Mouse (Mus musculus) left cerebral cortex, adult 8-10 months (tissue): ENCODE data around the gene Gnb3. TPM values are rescaled to one million over a fixed set of nuclear protein-coding genes. Genes with fewer than 3 reads are reported as not detected.
"Not testable (repeated sequence)": the region's sequence is repeated elsewhere in the genome, so short reads cannot be mapped to it uniquely, and the experiment has no call there.

ENCODE experiments used
- DNase-seq, 2 experiments: peaks; one replicate each; pipeline ENCODE4 v3.0.0; 2022; ENCODE audit warnings: low spot score in 2 of 2
- total RNA-seq, 4 experiments: library from RNA; stranded (reverse); gene quantifications; 2 replicates each; pipeline ENCODE4 v1.2.4; 2022

Gnb3 gene
- total RNA-seq, 4 experiments from 2014 or later, result 0.20 to 0.87 (median 0.53) TPM; not detected in 1

DNA sequence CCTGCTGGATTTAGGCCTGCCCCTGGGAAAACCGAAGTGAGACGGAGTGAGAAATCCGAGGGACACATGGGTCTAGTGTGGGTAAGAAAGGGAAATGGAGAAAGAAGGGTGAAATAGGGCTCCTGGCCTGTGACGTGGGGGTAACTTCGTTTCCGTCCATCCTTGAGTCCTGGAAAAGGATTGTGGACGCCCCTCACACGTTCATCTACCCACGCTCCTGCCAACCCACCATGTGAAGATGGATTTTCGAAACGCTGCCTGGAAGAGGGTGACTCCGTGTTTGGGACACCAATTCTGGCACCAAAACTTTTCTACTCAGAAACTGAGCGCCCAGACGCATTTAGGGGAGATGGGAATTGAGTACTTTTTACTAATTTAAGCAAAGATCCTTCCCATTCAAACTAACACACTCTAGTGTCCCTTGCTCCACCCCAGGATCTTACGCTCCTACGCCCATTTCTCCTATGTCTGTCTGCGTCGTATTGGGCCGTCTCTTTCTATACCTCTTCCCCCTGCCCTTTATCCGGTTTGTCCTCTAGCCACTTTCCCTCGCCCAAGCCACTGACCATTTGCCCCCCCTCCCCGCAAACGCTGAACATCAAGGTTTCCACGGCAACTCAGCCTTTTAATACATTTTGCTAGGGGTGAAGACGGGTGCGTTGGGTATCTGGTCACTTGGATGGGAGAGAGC lies 17.9 kb upstream of the Gnb3 start:
- no peak for DNase-seq

DNA sequence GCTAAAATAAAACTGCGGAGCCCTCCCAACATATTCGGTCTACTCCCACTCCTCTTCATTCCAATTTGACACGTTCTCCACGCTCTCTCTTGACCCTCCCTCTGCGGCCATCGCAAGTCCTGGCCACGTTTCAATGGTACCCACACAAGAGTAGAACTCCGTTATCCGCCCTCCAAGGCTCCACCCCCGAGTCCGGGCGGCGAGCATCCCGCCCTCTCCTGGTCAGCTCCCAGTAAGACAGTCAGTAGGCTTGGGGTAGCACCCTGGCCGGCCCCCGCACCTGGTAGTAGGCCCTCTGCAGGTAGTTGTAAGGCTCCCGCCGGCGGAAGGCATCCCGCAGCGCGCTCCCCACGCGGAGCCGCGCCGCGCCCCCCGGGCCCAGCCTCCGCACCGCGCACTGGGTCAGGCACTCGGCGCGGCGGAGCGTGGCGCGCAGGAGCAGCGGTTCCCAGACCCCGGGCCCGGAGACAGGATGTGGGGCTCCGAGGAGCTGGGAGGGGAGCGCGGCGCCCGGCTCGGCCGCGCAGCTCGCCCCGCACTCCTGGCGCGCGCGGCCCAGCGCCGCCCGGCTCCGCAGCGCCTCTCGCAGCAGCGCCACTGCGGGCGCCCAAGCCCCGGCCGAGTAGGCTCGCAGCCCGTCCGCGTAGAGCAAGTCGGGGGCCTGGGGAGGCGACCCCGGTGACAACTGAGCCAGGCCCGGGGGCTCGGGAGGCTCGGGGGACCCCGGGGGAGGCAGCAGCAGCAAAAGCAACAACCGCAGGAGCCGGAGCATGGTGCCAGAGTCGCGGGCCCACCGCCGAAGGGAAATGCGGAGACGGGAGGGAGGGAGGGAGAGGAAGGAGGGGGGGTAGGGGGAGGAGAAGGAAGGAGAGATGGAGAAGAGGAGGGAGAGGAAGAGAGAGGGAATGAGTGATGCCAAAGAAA lies 17.1 kb upstream of the Gnb3 start, which contains the start of gene P3h3:
Gene P3h3, minus strand, starts transcription at position 837 of the 924 bp plus-strand sequence.
- peak; percentile 70 to 86 for DNase-seq

DNA sequence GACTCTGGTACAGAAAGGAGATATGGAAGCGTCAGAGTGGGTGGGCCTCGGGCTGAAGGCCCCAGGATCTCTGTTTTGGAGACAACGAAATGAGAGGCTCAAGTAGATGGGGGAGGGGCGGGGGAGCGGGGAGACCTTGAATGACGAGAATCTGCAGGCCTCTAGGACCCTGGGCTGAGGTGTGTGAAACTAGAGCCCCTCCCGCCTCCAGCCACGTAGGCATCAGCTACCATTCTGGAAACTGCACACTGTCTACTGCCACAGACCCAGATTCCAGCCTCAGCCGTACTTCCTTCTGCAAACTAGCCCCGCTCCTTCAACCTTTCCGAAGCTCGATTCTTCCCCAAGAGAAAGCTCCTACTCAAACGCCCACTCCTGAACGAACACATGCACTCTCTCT lies 16.2 kb upstream of the Gnb3 start:
- peak; percentile 34 to 69 for DNase-seq

DNA sequence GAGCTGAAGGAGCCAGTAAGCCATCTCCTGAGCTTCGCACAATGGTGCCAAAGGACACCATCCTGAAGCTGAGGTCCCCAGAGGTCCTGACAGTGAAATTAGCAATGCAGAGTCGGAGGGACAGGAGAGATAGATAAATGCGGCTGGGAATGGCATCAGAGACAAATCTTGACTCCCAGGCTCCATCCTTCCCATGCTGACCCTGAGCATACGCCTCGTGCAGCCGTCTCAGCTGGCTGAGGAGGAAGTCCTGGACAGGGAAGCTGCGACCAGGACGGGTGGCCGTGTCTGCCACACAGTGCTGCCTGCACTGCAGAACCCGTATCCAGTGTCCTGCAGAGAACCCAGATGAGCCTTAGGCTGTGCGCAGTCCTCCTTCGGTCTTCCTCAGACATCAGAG lies 14.6 kb upstream of the Gnb3 start:
- no peak for DNase-seq

GRCm38 (mm10) chr6:124850535-124850934 lies 10.5 kb upstream of the Gnb3 start:
- DNase-seq, result no peak

- DNase-seq, result peak; percentile 81 to 95
Observed at GRCm38 (mm10) chr6:124847305-124847704, 7.2 kb upstream of the Gnb3 start.

GRCm38 (mm10) chr6:124839805-124840204 lies 270 bp downstream of the Gnb3 start:
- DNase-seq, result no peak

- DNase-seq, result no peak
Observed at GRCm38 (mm10) chr6:124836411-124836810, 3.7 kb downstream of the Gnb3 start.

- no peak for DNase-seq
Observed at GRCm38 (mm10) chr6:124835531-124835930, 4.5 kb downstream of the Gnb3 start.

GRCm38 (mm10) chr6:124834512-124835081 lies 5.5 kb downstream of the Gnb3 start:
- DNase-seq, result no peak

DNA sequence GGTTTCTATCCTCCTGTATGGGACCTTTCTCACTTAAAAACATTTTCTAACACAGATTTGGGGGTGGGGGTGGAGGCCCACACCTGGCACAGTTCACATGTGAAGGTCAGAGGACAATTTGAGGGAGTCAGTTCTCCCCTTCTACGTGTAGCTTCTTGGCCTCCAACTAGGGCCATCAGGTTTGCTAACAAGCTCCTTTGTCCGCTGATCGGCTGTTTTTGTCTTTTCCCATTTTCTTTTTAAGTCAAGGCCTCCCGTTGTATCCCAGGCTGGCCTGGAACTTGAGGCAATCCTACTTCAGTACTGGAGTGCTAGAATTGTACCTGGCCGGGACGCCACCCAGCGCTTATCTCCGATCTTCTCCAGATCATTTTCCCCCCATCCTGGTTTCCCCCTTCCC lies 8.4 kb downstream of the Gnb3 start:
- DNase-seq, result no peak

GRCm38 (mm10) chr6:124831199-124831598 lies 8.9 kb downstream of the Gnb3 start:
- not testable (repeated sequence) for DNase-seq

- DNase-seq, result peak; percentile 86 to 96
Observed at GRCm38 (mm10) chr6:124829799-124830700, 10.0 kb downstream of the Gnb3 start.

- peak; percentile 97 to 99 for DNase-seq
Observed at GRCm38 (mm10) chr6:124828868-124829798, 10.9 kb downstream of the Gnb3 start, which contains the start of the genes Usp5 and Cdca3. Usp5 (minus strand) TSS chr6:124829484. Cdca3 (plus strand) TSS chr6:124829547.

DNA sequence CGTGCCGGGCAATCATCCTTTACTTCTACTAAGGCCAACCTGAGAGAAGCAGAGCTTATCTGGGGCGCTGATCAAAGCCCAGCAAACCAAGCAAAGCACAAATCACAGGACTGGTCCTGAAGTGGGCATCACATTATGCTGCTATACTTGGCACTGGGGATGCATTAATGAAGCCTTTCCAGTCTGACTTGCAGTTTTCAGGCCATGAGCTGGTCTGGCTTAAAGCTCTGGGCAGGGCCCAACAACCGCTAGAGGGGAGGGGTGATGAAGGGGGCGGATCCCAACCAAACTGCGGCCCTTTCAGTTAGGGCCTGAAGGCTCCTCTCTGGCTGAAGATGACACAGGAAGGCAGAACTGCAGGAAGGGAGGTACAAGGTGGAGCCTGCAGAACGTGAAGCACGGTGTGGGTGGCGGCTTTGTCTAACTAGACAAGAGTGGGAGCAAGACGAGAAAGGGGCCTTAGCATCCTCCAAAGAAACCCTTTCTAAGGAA lies 11.9 kb downstream of the Gnb3 start:
- DNase-seq, result no peak

DNA sequence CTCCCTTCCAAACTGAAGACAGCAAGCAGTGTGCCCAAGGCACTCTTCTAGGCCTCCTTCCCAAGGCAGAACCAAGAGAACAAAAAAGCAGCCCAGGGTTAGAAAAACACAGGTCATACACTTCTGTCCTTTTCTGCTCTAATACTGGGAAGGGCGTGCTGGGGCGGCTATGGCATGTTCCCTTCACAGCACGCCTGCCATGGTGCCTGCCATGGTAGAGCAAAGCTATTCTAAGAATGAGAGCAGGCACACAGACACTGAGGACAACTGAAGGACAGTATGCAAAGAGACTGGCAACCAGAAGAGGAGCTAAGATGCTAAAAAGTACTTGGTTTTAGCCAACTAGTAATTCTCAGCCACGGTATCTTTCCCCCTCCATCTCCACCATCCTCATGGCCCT lies 18.0 kb downstream of the Gnb3 start:
- no peak for DNase-seq

DNA sequence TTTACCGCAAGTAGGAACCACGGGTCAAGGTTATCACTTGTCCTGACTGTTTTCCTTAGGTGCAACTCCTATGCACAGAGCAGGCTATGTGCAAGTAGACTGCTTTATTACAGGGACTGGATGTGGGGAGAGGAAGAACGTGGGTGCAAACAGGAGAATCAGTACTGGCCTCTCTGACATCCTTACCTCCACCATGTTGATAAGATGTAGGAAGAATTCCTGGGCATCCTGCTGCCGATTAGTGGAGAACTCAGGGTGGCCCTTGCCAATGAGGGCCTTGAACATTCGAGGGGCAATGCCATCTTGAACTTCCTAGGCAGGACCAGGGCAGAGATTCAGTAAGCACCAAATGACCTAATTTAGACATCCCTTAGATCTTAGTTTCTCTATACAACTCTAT lies 19.2 kb downstream of the Gnb3 start:
- DNase-seq, result no peak

DNA sequence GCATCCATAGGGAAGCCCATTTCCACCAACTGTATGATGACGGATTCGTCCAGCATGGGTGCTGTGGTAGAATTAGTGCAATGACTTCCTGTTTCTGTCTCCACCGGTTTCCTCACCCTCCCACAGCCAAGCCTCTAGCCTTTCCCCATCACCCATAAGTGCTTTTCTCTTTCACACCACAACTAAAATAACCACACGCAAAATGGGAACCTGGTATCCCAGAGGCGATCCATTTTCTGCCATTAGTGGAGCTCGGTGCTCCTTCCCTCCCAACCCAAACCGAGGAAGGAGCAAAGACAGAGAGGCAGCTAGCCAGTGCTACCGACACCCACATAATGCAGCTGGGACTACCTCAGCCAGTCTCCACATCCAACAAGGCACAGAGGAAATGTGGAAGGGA lies 22.1 kb downstream of the Gnb3 start:
- no peak for DNase-seq

GRCm38 (mm10) chr6:124817563-124817962 lies 22.5 kb downstream of the Gnb3 start:
- DNase-seq, result no peak

DNA sequence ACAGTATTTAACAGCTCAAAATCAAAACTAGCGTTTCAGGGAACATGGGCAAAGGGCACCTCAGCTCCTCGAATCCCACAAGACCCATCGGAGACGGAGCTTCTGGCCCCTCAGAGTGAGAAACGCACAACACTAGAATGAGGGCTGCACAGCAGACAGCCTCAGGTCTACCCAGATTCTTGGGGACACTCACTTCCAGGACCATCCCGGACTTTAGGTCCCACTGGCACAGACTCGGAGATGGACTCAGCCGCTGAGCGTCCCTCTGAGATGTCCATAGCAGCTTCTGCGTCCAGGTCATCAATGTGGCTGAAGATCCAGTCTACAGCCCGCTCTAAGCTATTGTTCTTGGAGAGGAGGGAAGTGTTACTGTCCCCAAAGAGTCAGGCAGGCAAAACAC lies 22.9 kb downstream of the Gnb3 start:
- peak in 1 of 2 experiments; percentile 2 for DNase-seq
